ENCODE assay signal across 8 mouse cellular contexts in genomic region chr17:86962297-86962893, GRCm38 (mm10). TPM values are rescaled to one million over a fixed set of nuclear protein-coding genes. Genes with fewer than 3 reads are reported as not detected.
A peak's percentile ranks its signal among the peaks of the same experiment; 100 is the strongest.
DNase-seq lines count a peak whose midpoint lies in the region; ATAC-seq and TF ChIP-seq lines count a peak whose summit lies in the region.

No protein-coding gene starts in this region.

- ATAC-seq in Patski, result peak; percentile 77
- ATAC-seq in hindbrain, embryonic 15.5 days (ENCODE audit: low FRiP score, low read depth), result peak; percentile 40

- peak overlapping the region; percentile 84 for H3K27ac ChIP-seq in hindbrain, embryonic 15.5 days (replicated peaks)

- peak; percentile 96 for DNase-seq in Patski (ENCODE audit: low read depth, low spot score)
- peak; percentile 88 to 91 for DNase-seq in cerebellum, postnatal 10 days
- peak; percentile 75 to 87 for DNase-seq in frontal cortex, postnatal 36 days (ENCODE audit: low spot score in 2 of 2)
- peak; percentile 84 for DNase-seq in left cerebral cortex, adult 11 months (ENCODE audit: low spot score)
- peak; percentile 96 for DNase-seq in lung, postnatal 36 days
- peak; percentile 92 for DNase-seq in retina, postnatal 1 day
- DNase-seq in thymus, postnatal 4 days, result peak; percentile 87

- WGBS in hindbrain, embryonic 15.5 days, result under 1% methylated on average over 24 of the region's 24 CpGs

- in situ Hi-C loops in Patski (cut with MboI; ENCODE audit: low pct_unique_long_range_greater_than_20kb), result no loop called here

- H3K4me3 ChIP-seq in hindbrain, embryonic 15.5 days, result peak overlapping the region; percentile 84

- H3K4me1 ChIP-seq in hindbrain, embryonic 15.5 days (replicated peaks), result peaks cover 46% of the 10 kb centered on the region

- POLR2A ChIA-PET in Patski (lab: Charles Lee), result interaction anchor here (1.2 kb wide), 1 partner anchor 29 kb away, joined by 5 read pairs; no protein-coding TSS in a partner anchor

- peak overlapping the region; percentile 82 for H3K9ac ChIP-seq in hindbrain, embryonic 15.5 days

- TF ChIP-seq CTCF in Patski (IDR thresholded peaks at IDR 0.05), result no peak

- CTCF ChIA-PET in Patski (lab: Charles Lee), result interaction anchor here (1.2 to 1.3 kb wide), 2 partner anchors 14 to 82 kb away, joined by 3 to 4 read pairs; no protein-coding TSS in a partner anchor

- no peaks in the 10 kb centered on the region for H3K9me3 ChIP-seq in hindbrain, embryonic 15.5 days

- peak overlapping the region; percentile 75 for H3K4me2 ChIP-seq in hindbrain, embryonic 15.5 days

- no peaks in the 10 kb centered on the region for H3K27me3 ChIP-seq in Patski
- H3K27me3 ChIP-seq in hindbrain, embryonic 15.5 days, result no peaks in the 10 kb centered on the region

- H3K36me3 ChIP-seq in hindbrain, embryonic 15.5 days, result no peaks in the 10 kb centered on the region

RNA-seq across cellular contexts. Expression of gene Rhoq, which starts 0.5 kb away (rescaled TPM):
- polyA plus RNA-seq in Patski (2021), result 76.8 TPM
- 8.6 and 8.8 TPM in 2 replicates for polyA plus RNA-seq in hindbrain, embryonic 15.5 days (2015; fragmentation: Nextera tagmentation; extraction: Ambion mirVana)

RNA-seq across cellular contexts. Expression of gene Atp6v1e2, which starts 14.7 kb away (rescaled TPM):
- not detected for polyA plus RNA-seq in Patski (2021)
- 0.16 TPM in 1 of 2 replicates, not detected in the other for polyA plus RNA-seq in hindbrain, embryonic 15.5 days (2015; fragmentation: Nextera tagmentation; extraction: Ambion mirVana)

RNA-seq across cellular contexts. Expression of gene Tmem247, which starts 45.2 kb away (rescaled TPM):
- polyA plus RNA-seq in Patski (2021), result not detected
- not detected in 2 replicates for polyA plus RNA-seq in hindbrain, embryonic 15.5 days (2015; fragmentation: Nextera tagmentation; extraction: Ambion mirVana)

Comparison
In these comparisons a context has a peak if more than half of its experiments do, and no peak if none do; other contexts are left out.
1. Peak in every context shown above with its lines: DNase-seq, ATAC-seq, H3K4me3 ChIP-seq and H3K27ac ChIP-seq.